Mouse (Mus musculus) Patski (cell line): Measurements from ENCODE around the gene Tyrobp. TPM values are rescaled to one million over a fixed set of nuclear protein-coding genes. Genes with fewer than 3 reads are reported as not detected.

Experiments used
- ATAC-seq: fragments of 100-300 bp; one replicate; pipeline ENCODE4 v1.8.0; 2021
- CTCF ChIA-PET: fragments of 350-600 bp; sonication (Branson Sonifier 250); formaldehyde crosslinking; loops from one replicate; lab custom pipeline; 2022; ENCODE audit warnings: inconsistent platforms; lab: Charles Lee
- POLR2A ChIA-PET: fragments of 350-600 bp; sonication (Branson Sonifier 250); formaldehyde crosslinking; loops from one replicate; lab custom pipeline; 2022; ENCODE audit warnings: antibody characterized with exemption, inconsistent platforms; lab: Charles Lee
- DNase-seq: peaks from one replicate; pipeline ENCODE4 v3.0.0-alpha.2; 2011; ENCODE audit warnings: low read depth, low spot score
- H3K27me3 ChIP-seq: fragments of 371-371 bp; one replicate; pipeline ENCODE4 v1.5.1; 2021
- CTCF ChIP-seq: fragments of 100-300 bp; IDR thresholded peaks from one replicate; pipeline ENCODE4 v1.5.1; 2021
- in situ Hi-C: fragments of 300-500 bp; cut with MboI; formaldehyde crosslinking; loops from 3 replicates; pipeline ENCODE4 v1.11.1; 2018; ENCODE audit warnings: low pct_unique_long_range_greater_than_20kb, mixed read lengths
- polyA plus RNA-seq: library from polyadenylated mRNA; unstranded; gene quantifications from one replicate; pipeline ENCODE4 v1.2.3, GENCODE M21; 2021

The Tyrobp gene
- polyA plus RNA-seq, 1 experiment from 2014 or later, result not detected

GRCm38 (mm10) chr7:30459484-30459883 lies 45.9 kb downstream of the Tyrobp start:
- no peak for ATAC-seq
- H3K27me3 ChIP-seq, result peaks cover 70% of the 10 kb centered on the region
- in situ Hi-C loops, result no loop called here
- CTCF ChIA-PET, result no interaction called here
- no peak for DNase-seq
- POLR2A ChIA-PET, result no interaction called here
- no peak for TF ChIP-seq CTCF

DNA sequence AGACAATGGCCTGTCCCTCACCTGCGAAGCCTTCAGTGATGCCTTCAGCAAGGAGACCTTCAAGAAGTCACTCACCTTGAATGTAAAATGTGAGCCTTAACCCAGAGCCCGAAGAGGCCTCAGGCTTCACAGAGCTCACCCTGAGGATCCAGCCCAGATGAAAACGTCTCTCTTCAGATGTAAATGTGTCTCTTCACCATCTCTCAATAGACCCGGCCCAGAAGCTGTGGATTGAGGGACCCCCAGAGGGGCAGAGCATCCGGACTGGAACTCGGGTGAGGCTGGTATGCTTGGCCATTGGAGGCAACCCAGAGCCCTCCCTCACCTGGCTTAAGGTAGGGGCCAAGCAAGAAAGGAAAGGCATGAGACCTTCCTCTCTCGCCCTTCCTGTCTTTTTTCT lies 50.0 kb downstream of the Tyrobp start:
- peaks cover 78% of the 10 kb centered on the region for H3K27me3 ChIP-seq
- no peak for ATAC-seq
- TF ChIP-seq CTCF, result no peak
- POLR2A ChIA-PET, result no interaction called here
- CTCF ChIA-PET, result no interaction called here
- in situ Hi-C loops, result no loop called here
- DNase-seq, result no peak

GRCm38 (mm10) chr7:30463996-30464395 lies 50.4 kb downstream of the Tyrobp start:
- CTCF ChIA-PET, result no interaction called here
- H3K27me3 ChIP-seq, result peaks cover 78% of the 10 kb centered on the region
- in situ Hi-C loops, result no loop called here

DNA sequence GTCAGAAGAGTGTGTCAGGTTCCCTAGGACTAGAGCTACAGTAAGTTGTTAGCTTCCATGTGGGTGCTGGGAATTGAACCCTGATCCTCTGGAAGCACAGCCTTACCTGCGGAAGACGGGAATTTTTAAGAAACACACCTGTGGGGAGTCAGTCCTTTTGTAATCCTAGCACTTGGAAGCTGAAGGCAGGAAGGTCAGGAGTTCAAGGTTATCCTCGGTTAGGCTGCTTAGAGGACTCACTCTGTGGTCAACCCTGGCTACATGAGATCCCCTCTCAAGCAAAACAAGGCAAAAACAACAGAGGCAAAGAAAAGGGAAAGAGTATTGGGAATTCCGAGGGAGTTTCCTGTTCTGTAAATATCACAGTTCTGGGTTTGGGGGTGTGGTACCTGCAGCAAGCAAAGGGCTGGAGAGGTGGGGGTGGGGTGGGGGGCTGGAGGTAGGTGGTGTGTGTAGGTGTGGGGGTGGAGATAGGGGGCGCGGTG lies 51.3 kb downstream of the Tyrobp start:
- CTCF ChIA-PET, result interaction anchor here (1.3 kb wide), 1 partner anchor 10 kb away, joined by 3 read pairs; no protein-coding TSS in a partner anchor
- H3K27me3 ChIP-seq, result peaks cover 78% of the 10 kb centered on the region
- ATAC-seq, result no peak
- POLR2A ChIA-PET, result no interaction called here
- in situ Hi-C loops, result no loop called here
- no peak for DNase-seq
- TF ChIP-seq CTCF, result no peak

More at GRCm38 (mm10) chr7:30463996-30464395, 50.4 kb downstream of the Tyrobp start:
- ATAC-seq, result no peak
- DNase-seq, result no peak
- POLR2A ChIA-PET, result no interaction called here
- TF ChIP-seq CTCF, result no peak

Other genes with a start within 250 kb of the Tyrobp start
- 56.4 TPM for gene Zfp146, start 244.0 kb upstream of the Tyrobp start, polyA plus RNA-seq
- gene Cox7a1, start 229.6 kb upstream of the Tyrobp start, polyA plus RNA-seq, result 0.89 TPM
- 456 TPM for gene Capns1, start 214.9 kb upstream of the Tyrobp start, polyA plus RNA-seq
- gene Polr2i, start 181.8 kb upstream of the Tyrobp start, polyA plus RNA-seq, result 79.3 TPM
- gene Tbcb, start 181.5 kb upstream of the Tyrobp start, polyA plus RNA-seq, result 87.4 TPM
- gene Ovol3, start 178.0 kb upstream of the Tyrobp start, polyA plus RNA-seq, result not detected
- 0.14 TPM for gene Thap8, start 133.7 kb upstream of the Tyrobp start, polyA plus RNA-seq
- gene Wdr62, start 133.3 kb upstream of the Tyrobp start, polyA plus RNA-seq, result 9.7 TPM
- 78.3 TPM for gene Clip3, start 122.0 kb upstream of the Tyrobp start, polyA plus RNA-seq
- gene Alkbh6, start 105.0 kb upstream of the Tyrobp start, polyA plus RNA-seq, result 35.2 TPM
- gene Syne4, start 99.0 kb upstream of the Tyrobp start, polyA plus RNA-seq, result 2.6 TPM
- 3.3 TPM for gene E130208F15Rik, start 92.0 kb upstream of the Tyrobp start, polyA plus RNA-seq
- 6.4 TPM for gene Sdhaf1, start 89.9 kb upstream of the Tyrobp start, polyA plus RNA-seq
- gene Lrfn3, start 51.0 kb upstream of the Tyrobp start, polyA plus RNA-seq, result 21.9 TPM
- not detected for gene Hcst, start 6.1 kb downstream of the Tyrobp start, polyA plus RNA-seq
- 0.86 TPM for gene Nfkbid, start 8.0 kb downstream of the Tyrobp start, polyA plus RNA-seq
- 104 TPM for gene Aplp1, start 31.8 kb downstream of the Tyrobp start, polyA plus RNA-seq
- gene Kirrel2, start 43.9 kb downstream of the Tyrobp start, polyA plus RNA-seq, result not detected
- not detected for gene Nphs1, start 44.6 kb downstream of the Tyrobp start, polyA plus RNA-seq
- 0.05 TPM for gene Prodh2, start 79.9 kb downstream of the Tyrobp start, polyA plus RNA-seq
- gene Arhgap33, start 121.3 kb downstream of the Tyrobp start, polyA plus RNA-seq, result 5.4 TPM
- gene Hspb6, start 138.4 kb downstream of the Tyrobp start, polyA plus RNA-seq, result 29.8 TPM
- gene Proser3, start 138.5 kb downstream of the Tyrobp start, polyA plus RNA-seq, result 19.5 TPM
- 36.4 TPM for gene Lin37, start 146.1 kb downstream of the Tyrobp start, polyA plus RNA-seq
- gene U2af1l4, start 149.5 kb downstream of the Tyrobp start, polyA plus RNA-seq, result 47.8 TPM
- gene Gm49396, start 149.6 kb downstream of the Tyrobp start, polyA plus RNA-seq, result 3.6 TPM
- 104 TPM for gene Psenen, start 149.9 kb downstream of the Tyrobp start, polyA plus RNA-seq
- 1.0 TPM for gene Igflr1, start 151.7 kb downstream of the Tyrobp start, polyA plus RNA-seq
- 40.7 TPM for gene Kmt2b, start 175.0 kb downstream of the Tyrobp start, polyA plus RNA-seq
- 1.9 TPM for gene Zbtb32, start 185.1 kb downstream of the Tyrobp start, polyA plus RNA-seq
- 0.47 TPM for gene Upk1a, start 199.1 kb downstream of the Tyrobp start, polyA plus RNA-seq
- gene Cox6b1, start 212.4 kb downstream of the Tyrobp start, polyA plus RNA-seq, result 1,119 TPM
- gene Etv2, start 222.1 kb downstream of the Tyrobp start, polyA plus RNA-seq, result not detected
- gene Rbm42, start 236.6 kb downstream of the Tyrobp start, polyA plus RNA-seq, result 92.6 TPM